Mouse (Mus musculus): ENCODE results near the gene Acsf3.

The Acsf3 gene

DNA sequence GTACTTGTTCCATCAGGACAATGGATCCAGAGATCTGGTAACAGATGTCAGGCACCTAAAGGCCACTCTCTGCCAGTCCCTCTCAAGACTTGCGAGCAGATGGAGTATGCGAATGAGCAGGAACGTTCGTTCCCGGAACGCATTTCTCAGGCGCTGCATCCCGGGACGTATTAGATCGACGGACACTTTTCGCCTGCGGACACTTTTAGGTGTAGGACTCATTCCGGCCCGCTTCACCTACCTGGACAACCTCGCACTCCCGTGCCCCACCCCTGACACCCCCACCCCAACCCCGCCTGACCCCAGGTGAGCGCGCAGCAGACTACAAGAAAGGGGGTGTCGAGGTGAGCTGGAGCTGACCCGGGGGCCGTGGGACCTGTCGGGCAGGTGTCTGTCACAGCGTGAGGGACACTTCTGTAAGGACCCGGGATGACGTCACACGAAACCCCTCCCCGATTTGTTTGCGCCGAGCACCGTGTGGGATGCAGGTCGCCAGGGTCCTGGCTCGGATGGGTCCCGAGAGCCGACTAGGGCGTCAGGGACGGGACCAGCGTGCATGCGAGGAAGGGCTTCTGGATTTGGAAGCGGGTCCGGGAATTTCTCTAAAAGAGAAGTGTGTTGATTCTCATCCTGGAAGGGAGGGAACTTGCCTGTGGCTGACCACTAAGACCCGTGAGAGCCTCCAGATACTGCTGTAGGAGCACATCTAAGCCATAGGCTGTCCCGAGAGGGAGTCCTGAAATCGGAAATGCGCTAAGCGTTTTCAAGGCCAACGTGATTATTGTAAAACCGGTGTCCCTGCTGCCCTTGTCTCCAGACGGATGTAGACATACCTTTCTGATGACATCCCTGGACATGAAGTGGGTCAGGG, at the start of gene Acsf3:
TSS of gene Acsf3 (plus strand) at position 202 of the 871 bp plus-strand sequence.
- peak; percentile 75 for DNase-seq

DNA sequence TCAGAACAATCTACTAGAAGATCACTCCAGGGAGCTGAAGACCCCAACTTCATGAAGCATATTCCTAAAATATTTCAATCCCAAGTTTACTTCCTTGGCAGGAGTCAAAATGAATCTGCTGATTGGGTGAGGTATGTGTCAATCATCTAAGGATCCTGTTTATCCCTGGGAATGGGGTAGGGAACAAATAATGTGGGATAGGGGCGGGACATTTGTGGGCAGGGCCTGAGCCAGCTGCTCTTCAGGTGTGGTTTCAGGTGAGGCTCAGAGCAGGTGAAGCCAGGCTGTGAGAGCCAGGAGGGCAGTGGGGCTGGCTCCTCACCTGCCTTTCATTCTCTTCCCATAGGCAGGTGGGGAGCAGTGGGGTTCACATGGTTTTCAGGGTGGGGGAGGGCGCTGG, 48.5 kb upstream of the Acsf3 start:
- no peak for DNase-seq

DNA sequence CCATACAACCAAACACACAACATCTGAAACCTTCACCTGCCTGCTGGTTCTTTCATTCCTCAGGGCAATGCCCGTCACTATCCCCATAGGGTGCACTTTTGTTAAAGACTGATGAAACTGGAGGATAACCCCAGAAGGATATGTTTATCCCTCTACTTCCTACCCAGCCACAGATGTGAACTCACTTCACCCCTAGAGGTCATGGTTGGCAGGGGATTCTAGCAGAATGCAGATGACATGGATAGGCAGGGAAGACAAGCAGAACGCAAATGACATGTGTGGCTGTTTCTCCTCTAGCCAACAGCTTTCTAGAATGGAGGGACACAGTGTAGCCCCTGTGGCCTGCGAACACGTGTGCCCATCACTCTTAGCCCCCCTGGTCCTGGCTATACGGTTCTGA, 47.9 kb upstream of the Acsf3 start:
- no peak for DNase-seq

DNA sequence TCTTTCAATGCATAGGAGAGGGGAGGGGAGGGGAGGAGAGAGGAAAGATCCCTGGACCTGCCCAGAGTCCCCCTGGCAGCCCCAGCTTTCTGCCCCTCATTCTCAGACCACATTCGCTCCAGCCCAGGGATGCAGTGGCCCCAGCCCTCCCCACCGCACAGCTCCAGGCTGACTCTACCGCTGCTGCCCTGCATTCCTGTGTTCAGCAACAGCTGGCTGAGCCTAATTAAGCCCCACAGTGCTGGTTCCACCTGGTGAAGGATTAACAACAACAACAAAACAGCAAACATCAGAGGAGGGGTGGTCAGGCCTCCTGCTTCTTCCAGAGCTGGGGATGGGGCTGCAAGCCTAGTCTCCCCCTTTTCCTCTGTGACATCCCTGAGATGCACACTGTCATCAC, 46.7 kb upstream of the Acsf3 start:
- no peak for DNase-seq

DNA sequence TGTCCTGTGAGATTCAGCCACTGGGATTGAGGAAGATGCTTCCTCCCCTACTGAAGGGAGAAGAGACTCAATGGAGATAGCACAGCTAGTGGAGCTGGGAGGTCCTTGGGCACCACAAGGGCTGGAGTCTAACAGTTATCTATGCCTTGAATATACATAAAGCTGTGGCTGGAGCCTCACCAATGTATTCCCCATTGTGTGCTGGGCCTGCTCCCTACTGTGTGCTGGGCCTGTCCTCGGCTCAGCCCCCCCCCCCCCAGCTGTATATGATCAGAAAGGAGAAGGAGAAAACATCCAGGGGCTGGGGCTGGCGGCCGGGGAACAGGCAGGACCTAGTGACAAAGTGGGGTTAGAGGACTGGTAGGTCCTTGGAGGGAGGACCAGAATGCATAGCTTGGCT, 40.2 kb upstream of the Acsf3 start:
- DNase-seq, result no peak

DNA sequence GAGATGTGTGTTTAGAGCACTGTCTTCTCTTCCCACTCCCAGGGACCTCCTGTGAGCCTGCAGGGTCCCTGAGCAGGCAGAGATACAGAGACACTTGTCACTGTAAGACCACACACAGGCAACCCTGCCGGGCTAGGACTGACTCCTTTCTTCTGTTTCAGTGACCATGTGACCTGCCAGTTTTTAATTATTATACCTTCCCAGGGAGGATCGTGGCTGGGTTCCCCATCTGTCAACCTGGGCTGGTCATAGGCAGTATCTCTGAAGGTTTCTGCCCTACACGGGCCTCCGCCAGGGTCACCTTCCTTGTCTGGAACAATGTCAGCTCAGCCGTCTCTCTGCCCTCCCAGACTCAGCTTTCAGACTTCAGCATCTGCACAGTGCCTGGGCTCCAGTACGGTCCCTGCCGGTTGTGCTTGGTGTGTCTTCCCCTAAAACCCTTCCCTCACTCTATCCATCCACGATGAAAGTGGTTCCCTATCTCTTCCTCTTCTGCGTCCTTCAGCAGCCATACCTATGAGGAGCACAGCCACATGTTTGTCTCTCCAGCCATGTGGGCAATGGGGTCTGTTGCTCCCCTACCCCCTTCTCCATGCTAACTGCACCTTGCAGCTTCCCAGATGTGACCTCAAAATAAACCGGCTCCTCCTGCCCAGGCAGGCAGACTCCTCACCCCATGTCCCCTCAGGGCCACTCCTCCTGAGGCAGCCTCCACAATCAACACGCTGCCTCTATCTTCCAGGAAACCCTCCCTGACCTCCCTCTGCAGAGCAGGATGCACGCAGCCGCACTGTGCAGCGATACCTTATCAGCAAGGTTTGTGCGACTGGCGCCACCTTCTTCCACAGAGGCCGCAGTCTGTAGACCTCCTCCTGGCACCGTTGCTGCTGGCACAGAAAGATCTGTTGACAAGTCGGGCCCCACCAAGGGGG, 39.5 kb upstream of the Acsf3 start:
- no peak for DNase-seq

DNA sequence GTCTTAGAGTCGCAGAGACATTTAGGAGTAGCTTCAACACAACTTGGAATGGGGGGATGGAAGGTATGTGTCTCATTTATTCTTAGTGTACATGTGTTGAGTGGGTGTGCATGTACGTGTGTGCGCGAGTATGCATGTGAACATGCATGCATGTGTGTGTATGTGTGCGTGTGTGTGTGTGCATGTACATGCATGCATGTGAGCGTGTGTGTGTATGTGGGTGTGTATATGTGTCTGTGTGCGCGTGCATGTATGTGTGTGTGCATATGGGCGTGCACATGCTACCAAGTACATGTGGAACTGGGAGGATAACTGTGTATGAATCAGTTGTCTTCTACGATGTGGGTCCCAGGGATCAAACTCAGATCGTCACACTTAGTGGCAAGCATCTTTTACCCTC, 38.7 kb upstream of the Acsf3 start:
- DNase-seq, result no peak

DNA sequence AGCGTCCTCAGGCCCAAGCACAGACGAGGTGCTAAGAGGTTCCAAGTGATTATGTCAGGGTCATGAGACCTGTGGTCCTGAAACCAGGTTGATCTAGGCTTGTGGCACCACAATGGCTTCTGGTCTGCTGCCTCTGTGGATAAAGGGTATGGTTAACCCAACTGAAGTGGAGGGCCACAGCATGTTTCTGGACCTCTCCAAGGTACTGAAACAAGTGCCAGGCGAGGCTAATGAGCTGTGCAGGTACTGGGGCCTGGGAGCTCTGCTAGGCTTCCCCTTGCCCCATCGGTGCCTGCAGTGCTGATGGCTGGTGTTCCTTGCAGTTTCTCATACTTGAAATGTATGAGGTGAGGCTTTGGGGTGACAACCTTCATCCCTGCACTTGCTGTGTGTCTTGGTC, 38.2 kb upstream of the Acsf3 start:
- peak; percentile 56 for DNase-seq

DNA sequence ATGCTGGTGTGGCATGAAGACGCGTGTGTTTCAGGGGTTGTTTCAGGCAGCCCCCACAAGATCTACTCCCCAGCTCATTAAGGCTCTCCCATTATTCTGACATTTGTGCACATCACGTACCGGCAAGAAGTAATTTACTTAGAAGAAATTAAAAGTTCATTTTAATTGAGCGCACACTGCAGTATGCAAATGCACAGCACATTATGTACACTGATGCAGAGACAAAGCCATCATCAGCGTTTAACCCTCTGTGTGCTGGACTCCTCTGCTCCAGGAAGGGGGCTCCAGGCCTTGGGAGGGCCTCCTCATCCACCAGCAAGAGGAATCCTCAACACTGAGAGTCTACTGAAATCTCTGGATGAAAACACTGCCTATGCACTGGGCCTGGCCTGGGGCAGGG, 37.4 kb upstream of the Acsf3 start:
- no peak for DNase-seq

DNA sequence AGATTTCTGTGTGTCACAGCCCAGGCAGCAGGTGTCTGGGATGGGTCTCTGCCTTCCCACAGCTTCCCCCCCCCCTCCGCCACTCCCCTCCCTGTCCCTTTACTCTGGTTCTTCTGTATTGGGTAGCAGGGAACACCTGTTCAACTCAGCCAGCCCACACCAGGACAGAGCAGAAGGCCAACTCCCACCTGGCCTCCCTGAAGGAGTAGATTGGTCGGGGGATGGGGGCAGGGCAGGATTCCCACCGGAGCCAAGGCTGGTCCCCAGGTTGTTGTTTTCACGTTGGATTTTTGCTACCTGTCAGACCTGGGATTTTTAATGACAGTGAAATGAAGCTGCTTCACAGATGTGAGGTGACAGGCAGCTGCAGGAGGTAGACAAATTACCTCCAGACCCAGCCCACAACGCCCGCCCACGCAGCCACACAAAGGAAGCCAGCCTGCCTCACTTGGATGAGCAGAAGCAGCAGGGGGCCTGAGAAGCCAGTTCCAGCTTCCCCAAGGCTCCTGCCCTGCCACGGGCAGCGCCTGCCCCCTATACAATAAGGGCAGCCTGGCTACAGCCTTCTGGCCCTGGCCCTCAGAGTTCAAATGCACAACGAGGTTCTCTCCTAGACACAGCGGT, 36.1 kb upstream of the Acsf3 start:
- DNase-seq, result peak; percentile 55

DNA sequence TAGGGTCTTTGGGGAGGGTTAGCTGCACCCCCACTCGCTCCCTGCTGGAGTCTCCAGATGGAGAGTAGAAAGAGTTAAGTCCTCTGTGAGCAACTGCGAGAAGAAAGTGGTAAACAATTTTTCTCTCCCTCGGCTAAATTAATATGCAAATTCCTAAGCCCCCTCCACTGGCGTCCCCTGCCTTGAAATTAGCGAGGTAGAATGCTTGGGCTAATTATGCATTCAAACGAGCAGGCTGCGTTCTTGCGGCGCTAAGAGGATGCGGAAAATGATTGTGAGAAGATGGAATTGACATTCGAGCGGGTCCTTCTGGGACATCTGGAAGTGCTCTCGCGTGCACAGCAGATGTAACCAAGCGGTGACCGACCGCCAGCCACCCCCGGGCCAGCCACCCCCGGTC, 32.8 kb upstream of the Acsf3 start:
- DNase-seq, result peak; percentile 31

DNA sequence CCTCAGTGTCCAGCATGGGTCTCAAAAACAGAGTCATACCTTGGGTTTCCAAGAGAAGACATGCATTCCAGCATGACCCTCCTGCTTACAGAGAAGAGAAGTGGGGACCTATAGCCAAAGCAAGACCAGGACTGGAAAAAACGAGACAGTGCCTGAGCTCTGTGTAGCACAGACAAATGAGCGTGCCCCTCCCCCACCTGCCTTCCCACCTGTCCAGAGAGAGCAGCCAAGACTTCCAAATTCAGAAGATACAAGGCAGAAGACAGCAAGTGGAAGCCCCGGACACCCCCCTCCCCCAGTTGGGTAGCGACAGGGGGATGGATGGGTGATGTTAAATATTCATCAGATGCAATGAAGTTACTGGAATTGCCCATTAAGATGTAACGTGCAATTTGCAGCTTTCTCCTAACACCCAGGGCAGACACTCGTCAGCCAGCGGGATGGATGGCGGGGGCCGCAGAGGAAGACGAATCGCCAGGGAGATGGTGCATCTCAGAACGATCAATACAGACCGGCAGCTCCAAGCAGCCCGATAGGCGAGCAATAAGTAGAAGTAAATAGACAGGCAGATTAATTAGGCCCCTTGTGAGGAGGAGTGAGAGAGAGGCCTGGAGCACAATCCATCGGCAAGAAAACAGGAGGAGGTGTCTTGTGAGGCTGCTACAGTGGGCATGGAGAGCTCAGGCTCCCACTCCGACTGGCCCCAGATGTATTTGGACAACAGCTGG, 30.1 kb upstream of the Acsf3 start:
- DNase-seq, result peak; percentile 26

DNA sequence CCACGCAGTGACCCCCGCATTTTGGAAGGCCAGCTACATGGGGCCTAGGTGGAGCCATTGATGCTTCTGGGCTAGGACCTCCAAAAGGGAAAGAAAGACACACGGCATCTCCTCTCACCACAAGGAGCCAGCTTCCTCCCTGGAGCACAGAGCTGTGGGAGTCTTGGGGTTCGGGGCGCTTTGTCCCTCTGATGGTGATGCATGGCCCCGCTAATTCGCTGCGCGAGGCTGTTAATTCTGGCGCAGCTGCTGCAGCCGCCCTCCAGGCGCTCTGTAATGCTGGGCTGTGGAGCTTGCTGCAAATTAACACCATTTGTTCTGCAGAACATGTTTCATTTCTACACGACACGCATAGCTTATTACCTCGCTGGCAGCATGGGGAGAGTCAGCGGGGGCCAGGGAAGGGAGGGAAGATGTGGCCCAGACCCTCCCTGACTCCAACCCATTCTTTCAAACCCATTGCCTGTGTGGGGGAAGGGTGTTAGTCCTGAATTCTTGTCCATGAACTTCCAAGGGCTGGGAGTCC, 29.5 kb upstream of the Acsf3 start:
- peak; percentile 59 for DNase-seq

DNA sequence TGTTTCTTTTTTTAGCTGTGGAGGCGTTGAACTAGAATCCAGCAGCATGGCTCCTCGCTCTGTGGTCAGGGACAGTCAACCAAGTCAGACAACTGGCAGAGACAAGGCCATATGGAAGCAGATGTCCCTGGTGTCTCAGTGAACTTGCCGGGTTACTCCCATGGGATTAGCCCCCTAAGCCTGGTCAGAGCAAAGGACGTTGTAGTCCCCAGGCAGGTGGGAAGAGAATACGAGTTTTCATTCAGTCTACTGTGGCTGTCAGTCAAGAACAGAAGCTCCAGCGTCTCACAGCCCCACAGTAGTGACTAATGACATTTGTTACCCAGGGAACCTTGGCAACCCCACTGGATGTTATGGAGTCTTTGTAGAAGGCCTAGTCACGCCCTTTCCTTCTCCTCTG, 28.8 kb upstream of the Acsf3 start:
- DNase-seq, result no peak

DNA sequence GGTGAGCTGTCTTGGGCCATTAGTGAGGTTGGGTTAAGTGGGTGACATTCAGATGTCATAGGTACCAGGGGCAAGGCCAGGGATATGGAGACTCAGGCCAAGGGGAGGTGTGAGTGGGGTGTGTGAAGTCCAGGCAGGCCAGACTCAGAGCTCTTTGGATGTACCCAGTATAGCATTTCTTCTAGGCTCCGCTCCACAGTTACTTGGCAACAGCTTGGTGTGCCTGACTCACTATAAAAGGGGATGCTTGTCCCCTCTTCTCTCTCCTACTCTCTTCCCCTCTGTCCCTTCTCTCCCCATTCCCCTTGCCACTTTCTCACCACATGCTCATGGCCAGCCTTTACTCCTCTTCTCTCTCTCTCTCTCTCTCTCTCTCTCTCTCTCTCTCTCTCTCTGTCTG, 27.5 kb upstream of the Acsf3 start:
- no peak for DNase-seq

DNA sequence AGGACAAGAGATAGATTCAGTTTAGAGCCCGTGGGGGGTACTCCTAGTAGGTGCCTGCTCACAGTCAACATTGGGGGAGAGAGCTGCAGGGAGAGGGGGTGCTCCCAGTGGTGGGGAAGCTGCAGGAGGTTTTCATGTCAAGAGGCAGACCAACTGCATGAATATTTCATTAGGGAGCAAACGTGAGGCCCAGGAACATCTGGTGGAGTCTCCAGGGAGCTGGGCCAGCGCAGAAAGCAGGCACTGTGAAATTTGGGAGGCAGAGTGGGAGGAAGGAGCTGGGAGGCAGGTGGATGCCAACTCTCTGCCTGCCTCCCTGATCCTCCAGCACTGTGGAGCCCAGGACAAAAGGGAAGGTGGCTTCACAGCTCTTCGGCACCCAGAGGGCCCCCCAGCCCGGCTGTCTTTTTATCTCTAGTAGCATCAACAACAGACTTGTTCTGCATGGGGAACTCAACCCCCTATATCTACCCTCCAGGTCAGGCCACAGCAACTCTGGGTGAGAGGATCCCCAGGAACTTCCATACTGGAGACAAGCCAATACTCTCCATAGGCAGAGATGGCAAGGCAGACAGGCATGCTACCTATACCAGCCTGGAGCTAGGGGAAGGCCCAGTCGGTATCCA, 25.8 kb upstream of the Acsf3 start:
- DNase-seq, result no peak

DNA sequence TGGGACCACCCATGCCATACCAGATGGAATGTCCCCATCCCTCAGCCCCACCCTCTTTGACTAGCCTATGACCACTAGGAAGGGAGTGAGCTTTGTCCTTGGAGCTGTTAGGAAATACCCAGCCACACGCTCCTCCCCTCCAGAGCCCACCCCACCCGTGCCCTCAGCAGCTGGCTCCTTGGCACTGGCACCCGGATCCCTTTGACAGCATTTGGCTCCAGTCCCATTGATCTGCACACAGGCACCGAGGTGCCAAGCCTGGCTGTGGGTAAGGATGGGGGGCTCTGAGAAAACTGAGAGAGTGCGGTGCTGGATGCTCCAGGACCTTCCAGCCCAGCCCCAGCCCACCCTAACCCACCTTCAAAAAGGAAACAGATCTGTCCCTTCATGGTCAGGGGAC, 23.9 kb upstream of the Acsf3 start:
- no peak for DNase-seq

DNA sequence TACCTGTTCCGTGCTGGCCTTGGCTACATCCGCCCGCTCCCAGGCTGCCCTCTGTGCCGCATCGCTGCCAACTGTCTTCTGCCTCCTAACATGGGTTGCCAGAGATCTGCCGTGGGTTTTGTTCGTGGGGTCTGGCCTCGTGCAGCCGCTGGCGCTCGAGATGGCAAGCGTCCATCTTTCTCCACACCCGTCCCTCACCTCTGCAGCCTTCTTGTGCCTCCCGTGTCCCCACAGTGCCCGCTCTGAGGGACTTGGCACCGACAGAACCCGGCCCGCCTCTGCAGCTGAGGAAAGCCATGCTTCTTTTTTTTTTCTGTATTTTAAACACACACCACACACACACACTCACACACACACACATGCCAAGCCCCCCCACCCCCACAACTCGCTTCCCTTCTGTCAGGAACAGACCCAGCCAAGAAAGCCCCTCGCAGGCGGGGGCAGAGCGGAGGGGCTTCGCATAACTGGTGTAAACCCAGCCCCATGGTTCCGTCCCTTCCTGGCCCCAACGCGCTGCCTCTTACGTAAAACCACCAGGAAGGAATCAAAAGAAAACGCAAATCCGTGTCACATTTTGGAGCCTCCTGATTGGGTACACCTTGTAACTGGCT, 23.1 kb upstream of the Acsf3 start:
- DNase-seq, result no peak

DNA sequence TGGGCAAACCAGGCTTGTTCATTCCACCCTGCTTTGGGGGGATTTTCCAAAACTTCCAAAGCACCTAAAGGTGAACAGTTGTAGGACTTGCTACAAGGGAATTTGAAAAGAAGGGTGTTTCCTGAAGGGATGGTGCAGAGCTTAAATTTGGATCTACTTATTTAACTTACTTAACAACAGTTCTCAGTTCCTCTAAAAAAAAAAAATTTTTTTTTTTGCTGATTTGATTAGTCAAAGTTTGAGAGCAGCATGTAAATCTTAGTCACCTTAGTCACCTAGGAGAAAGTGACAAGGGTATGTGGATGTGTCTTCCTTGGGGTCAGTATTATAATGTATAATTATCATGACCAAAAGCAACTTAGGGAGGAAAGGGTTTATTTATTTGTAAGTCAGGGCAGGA, 16.7 kb upstream of the Acsf3 start:
- no peak for DNase-seq

DNA sequence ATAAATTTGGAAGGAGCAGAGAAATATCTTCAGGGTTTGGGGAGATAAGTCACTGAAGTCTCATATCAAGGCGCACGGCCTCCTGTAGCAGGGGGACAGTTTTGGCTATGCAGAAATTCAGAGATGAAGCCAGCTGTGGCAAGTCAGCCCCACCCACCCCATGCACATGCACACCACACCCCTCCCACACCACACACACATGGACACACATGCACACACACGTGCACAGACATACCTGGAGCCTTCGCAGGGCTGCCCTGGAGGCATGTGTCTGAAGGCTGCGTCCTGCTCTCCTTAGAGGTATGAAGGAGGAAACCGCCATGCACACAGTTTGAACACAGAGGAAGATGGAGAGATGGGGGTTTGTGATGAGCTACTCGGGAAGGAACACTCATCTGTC, 15.2 kb upstream of the Acsf3 start:
- DNase-seq, result no peak

DNA sequence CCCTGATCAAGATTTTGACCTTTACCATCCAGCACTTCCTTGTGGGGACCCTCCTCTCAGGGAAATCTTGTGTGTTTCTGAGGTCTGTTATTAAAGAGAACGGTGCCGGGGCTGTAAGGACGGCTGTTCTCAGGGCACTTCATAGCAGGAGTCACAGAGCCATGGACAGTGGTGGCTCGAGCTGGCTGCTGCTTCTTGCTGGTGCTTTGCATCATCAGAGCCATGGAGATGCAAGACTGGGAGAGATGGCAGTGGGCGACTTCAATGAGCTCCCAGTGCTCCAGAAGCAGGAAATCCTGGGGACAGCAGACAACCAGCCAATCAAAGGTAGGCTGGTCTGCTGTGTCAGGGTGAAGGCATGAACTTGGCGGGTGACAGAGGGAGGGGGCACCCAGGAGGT, 14.2 kb upstream of the Acsf3 start:
- no peak for DNase-seq
